Mouse (Mus musculus) kidney, adult 18-20 months (tissue): ENCODE data around the gene Rhox13.

Source experiments
- DNase-seq: peaks from one replicate; pipeline ENCODE4 v3.0.0; 2021

Gene Rhox13

DNA sequence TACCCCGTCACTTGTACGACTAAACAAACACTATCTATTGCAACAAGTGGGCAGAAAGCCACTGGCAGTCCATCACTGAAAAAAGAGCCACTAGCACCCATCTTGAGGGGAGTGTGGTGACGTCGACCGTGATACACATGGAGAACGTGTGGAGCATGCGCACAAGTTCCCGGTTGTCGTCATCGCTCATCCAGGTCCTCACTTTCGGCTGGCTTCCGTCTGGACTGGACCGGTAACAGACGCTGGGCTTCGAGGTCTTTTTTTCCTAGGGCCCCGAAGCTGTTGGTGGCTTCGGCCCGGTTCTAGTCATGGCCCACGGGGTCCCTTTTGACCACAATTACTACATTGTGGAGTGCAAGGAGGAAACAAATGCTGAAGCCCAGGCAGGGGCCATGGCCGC, at the start of gene Rhox13:
Gene Rhox13 (plus strand): TSS at position 238 of the 400 bp plus-strand sequence.
- DNase-seq: no peak

DNA sequence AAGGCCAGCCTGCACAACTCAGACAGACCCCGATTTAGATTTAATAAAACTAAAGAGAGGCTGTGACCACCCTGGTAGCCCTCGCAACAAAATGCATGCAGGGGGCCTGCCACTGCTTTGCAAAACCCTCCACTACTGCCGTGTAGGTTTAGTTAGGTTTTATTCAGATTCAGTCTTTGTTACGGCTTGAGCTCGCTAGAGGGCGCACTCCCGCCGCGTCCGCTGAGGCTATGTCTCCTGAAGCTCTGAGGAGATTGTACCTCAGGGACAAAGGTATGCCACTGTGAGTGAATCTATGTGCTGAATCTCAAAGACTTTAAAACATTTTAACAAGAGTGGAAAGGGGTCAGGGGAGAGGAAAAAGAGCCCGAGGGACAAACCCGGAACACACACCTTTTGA, 36.8 kb upstream of the Rhox13 start:
- peak; percentile 51 for DNase-seq

DNA sequence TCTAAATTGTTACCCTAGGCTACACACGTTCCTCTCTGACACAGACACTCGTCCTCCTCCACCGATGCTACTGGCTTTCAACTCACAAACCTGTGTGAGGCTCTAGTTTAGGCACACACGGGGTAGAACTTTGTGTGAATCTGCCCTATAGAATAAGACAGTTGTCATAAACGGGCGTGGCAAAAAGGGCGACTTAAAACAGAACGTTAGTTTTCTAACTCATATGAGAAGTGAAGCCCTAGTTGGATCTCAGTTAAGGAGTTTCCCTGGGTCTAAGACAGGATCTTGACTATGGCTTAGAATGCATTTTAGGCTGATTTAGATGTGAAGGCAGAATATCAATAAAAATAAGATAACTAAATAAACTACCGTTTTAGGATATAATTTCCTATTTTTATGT, 36.0 kb upstream of the Rhox13 start, which contains the start of gene Rhox11:
Gene Rhox11 (minus strand): TSS at position 101 of the 400 bp plus-strand sequence.
- no peak for DNase-seq

DNA sequence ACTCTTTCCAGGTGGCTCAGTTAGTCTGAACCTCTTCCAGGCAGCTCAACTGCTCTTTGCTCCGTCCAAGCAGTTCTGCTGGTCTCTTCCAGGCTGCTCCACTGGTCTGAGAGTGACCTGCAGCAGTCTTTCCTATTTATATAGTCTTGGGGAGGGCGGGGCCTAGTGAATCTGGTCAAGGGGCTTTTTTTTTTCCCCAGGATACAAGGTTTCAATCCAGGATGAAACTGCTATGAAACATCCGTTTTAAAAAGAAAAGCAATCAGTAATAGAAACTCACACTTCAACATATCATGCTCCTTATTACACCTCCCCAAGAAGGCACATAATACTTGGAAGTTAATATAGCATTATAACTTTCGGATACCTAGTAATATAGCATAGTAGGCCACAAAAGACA, 10.2 kb upstream of the Rhox13 start, which contains the start of gene Rhox12:
Gene Rhox12 (minus strand): TSS at position 101 of the 400 bp plus-strand sequence.
- no peak for DNase-seq

GRCm38 (mm10) chrX:38121478-38121877, 459 bp downstream of the Rhox13 start:
- no peak for DNase-seq

DNA sequence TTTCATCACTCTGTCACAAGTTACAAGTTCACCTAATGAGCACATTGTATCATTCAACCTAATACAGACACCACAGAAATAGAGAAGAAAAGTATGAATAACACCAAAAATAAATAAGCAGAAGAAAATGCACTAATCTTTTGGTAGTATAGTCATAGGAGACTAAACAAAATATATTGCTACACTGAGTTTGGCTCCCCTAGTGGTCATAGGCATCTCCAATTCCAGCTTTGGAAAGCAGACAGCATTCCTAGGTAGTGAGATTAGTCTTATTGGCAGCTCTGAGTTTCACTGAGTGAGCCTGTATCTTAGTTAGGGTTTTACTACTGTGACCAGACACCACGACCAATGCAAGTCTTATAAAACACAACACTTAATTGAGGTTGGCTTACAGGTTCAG, 38.1 kb downstream of the Rhox13 start:
- no peak for DNase-seq

GRCm38 (mm10) chrX:38165315-38165714, 44.3 kb downstream of the Rhox13 start:
- DNase-seq: no peak

- no peak for DNase-seq
Observed at GRCm38 (mm10) chrX:38166064-38166463, 45.0 kb downstream of the Rhox13 start.

GRCm38 (mm10) chrX:38166592-38166991, 45.6 kb downstream of the Rhox13 start:
- no peak for DNase-seq
